Mouse (Mus musculus): Measurements from ENCODE around the gene Lrig1. TPM values are rescaled to one million over a fixed set of nuclear protein-coding genes. Genes with fewer than 3 reads are reported as not detected.

Lrig1 gene
- total RNA-seq, 2 experiments from 2014 or later, result 35.3 to 35.9 TPM

Small RNA genes lying within 50 kb of the gene (microRNA-seq; reads per million reads assigned to microRNA genes)
- gene Mir7041, result not detected

Other genes starting within 250 kb of the Lrig1 start
- 10 to 100 TPM; 15.9 to 18.2 TPM for gene Slc25a26, start 199.8 kb downstream of the Lrig1 start, total RNA-seq (2021)

Data from heart, postnatal 25 days (tissue).